Comparison of ENCODE assay signal across 7 mouse cellular contexts in genomic region chr7:130935793-130936471, GRCm38 (mm10). TPM values are rescaled to one million over a fixed set of nuclear protein-coding genes. Genes with fewer than 3 reads are reported as not detected.
DNase-seq lines count a peak whose midpoint lies in the region; ATAC-seq and TF ChIP-seq lines count a peak whose summit lies in the region.

Htra1 (plus strand) TSS chr7:130936111.

- ATAC-seq in embryonic facial prominence, embryonic 15.5 days (ENCODE audit: insufficient number of reproducible peaks, low FRiP score, low TSS enrichment, low read depth), result peak; percentile 85
- peak; percentile 74 for ATAC-seq in kidney, embryonic 14.5 days (ENCODE audit: low FRiP score, low TSS enrichment)
- peak; percentile 69 for ATAC-seq in limb, embryonic 14.5 days (ENCODE audit: low FRiP score, low read depth)
- no peak for ATAC-seq in midbrain, embryonic 14.5 days (ENCODE audit: low FRiP score, low TSS enrichment)
- ATAC-seq in stomach, embryonic 16.5 days (ENCODE audit: insufficient read depth, low FRiP score), result peak; percentile 79; the same call in 1 of the 2 replicates

- TF ChIP-seq CTCF in bone marrow, adult 2 months (IDR thresholded peaks at IDR 0.05; ENCODE audit: control insufficient read depth, insufficient read depth, low read length), result no peak

- peaks cover 53% of the 10 kb centered on the region for H3K27me3 ChIP-seq in embryonic facial prominence, embryonic 15.5 days
- H3K27me3 ChIP-seq in heart, embryonic 10.5 days (ENCODE audit: insufficient read depth, poor library complexity, severe bottlenecking), result peaks cover 85% of the 10 kb centered on the region
- H3K27me3 ChIP-seq in kidney, embryonic 14.5 days (ENCODE audit: control insufficient read depth, insufficient read depth, low read length), result peaks cover 60% of the 10 kb centered on the region
- peaks cover 55% of the 10 kb centered on the region for H3K27me3 ChIP-seq in limb, embryonic 14.5 days (ENCODE audit: control insufficient read depth, insufficient read depth, low read length)
- peaks cover 59% of the 10 kb centered on the region for H3K27me3 ChIP-seq in midbrain, embryonic 14.5 days (ENCODE audit: control insufficient read depth, insufficient read depth, low read length)
- H3K27me3 ChIP-seq in stomach, embryonic 16.5 days (ENCODE audit: control insufficient read depth, insufficient read depth, low read length), result peaks cover 57% of the 10 kb centered on the region

- TF ChIP-seq POLR2A in bone marrow, adult 2 months (IDR thresholded peaks at IDR 0.05; ENCODE audit: borderline replicate concordance, control insufficient read depth, low read depth, low read length), result no peak
- TF ChIP-seq POLR2A in limb, embryonic 14.5 days (IDR thresholded peaks at IDR 0.05; ENCODE audit: borderline replicate concordance, extremely low read depth, insufficient read depth, insufficient read length), result no peak

- no peaks in the 10 kb centered on the region for H3K36me3 ChIP-seq in embryonic facial prominence, embryonic 15.5 days
- H3K36me3 ChIP-seq in heart, embryonic 10.5 days, result no peaks in the 10 kb centered on the region
- no peaks in the 10 kb centered on the region for H3K36me3 ChIP-seq in kidney, embryonic 14.5 days (ENCODE audit: control insufficient read depth, insufficient read depth, low read length)
- H3K36me3 ChIP-seq in limb, embryonic 14.5 days (ENCODE audit: control insufficient read depth, insufficient read depth, low read length), result no peaks in the 10 kb centered on the region
- no peaks in the 10 kb centered on the region for H3K36me3 ChIP-seq in midbrain, embryonic 14.5 days (ENCODE audit: control insufficient read depth, insufficient read depth, low read length)
- H3K36me3 ChIP-seq in stomach, embryonic 16.5 days (ENCODE audit: control insufficient read depth, insufficient read depth, low read length), result no peaks in the 10 kb centered on the region

- peak; percentile 76 for DNase-seq in heart, embryonic 10.5 days (ENCODE audit: low spot score)
- peak; percentile 52 for DNase-seq in limb, embryonic 14.5 days (ENCODE audit: low spot score)
- peak; percentile 56 for DNase-seq in midbrain, embryonic 14.5 days

- H3K9ac ChIP-seq in embryonic facial prominence, embryonic 15.5 days, result peak within 1 kb of the TSS; percentile 47
- H3K9ac ChIP-seq in kidney, embryonic 14.5 days (ENCODE audit: low read depth, low read length), result peak within 1 kb of the TSS; percentile 53
- peak within 1 kb of the TSS; percentile 57 for H3K9ac ChIP-seq in limb, embryonic 14.5 days (ENCODE audit: low read depth, low read length, severe bottlenecking)
- H3K9ac ChIP-seq in midbrain, embryonic 14.5 days (replicated peaks; ENCODE audit: low read length), result peak within 1 kb of the TSS; percentile 29
- H3K9ac ChIP-seq in stomach, embryonic 16.5 days (ENCODE audit: low read length), result peak within 1 kb of the TSS; percentile 65

- no peak within 1 kb of the TSS; the same call in 1 of the 2 replicates for H3K27ac ChIP-seq in bone marrow, adult 2 months (ENCODE audit: control insufficient read depth, insufficient read depth, low read depth, low read length, poor library complexity)
- no peak within 1 kb of the TSS for H3K27ac ChIP-seq in embryonic facial prominence, embryonic 15.5 days (replicated peaks)
- peak within 1 kb of the TSS; percentile 74 for H3K27ac ChIP-seq in heart, embryonic 10.5 days
- H3K27ac ChIP-seq in kidney, embryonic 14.5 days (ENCODE audit: low read depth, low read length), result no peak within 1 kb of the TSS
- H3K27ac ChIP-seq in limb, embryonic 14.5 days (replicated peaks; ENCODE audit: low read depth, low read length), result no peak within 1 kb of the TSS
- H3K27ac ChIP-seq in midbrain, embryonic 14.5 days (replicated peaks; ENCODE audit: low read depth, low read length), result no peak within 1 kb of the TSS
- no peak within 1 kb of the TSS for H3K27ac ChIP-seq in stomach, embryonic 16.5 days (ENCODE audit: low read length)

- no peaks in the 10 kb centered on the region for H3K9me3 ChIP-seq in embryonic facial prominence, embryonic 15.5 days (replicated peaks)
- H3K9me3 ChIP-seq in heart, embryonic 10.5 days, result no peaks in the 10 kb centered on the region
- no peaks in the 10 kb centered on the region for H3K9me3 ChIP-seq in kidney, embryonic 14.5 days (ENCODE audit: control insufficient read depth, low read length)
- H3K9me3 ChIP-seq in limb, embryonic 14.5 days (ENCODE audit: control insufficient read depth, low read length), result no peaks in the 10 kb centered on the region
- H3K9me3 ChIP-seq in midbrain, embryonic 14.5 days (ENCODE audit: control insufficient read depth, low read length), result no peaks in the 10 kb centered on the region
- H3K9me3 ChIP-seq in stomach, embryonic 16.5 days (replicated peaks; ENCODE audit: control insufficient read depth, low read length), result no peaks in the 10 kb centered on the region

- H3K4me1 ChIP-seq in bone marrow, adult 2 months (ENCODE audit: control insufficient read depth, insufficient read depth, low read length), result peaks cover 1% of the 10 kb centered on the region; the same call in 1 of the 2 replicates
- H3K4me1 ChIP-seq in embryonic facial prominence, embryonic 15.5 days, result peaks cover 27% of the 10 kb centered on the region
- peaks cover 30% of the 10 kb centered on the region for H3K4me1 ChIP-seq in heart, embryonic 10.5 days
- H3K4me1 ChIP-seq in kidney, embryonic 14.5 days (ENCODE audit: control insufficient read depth, insufficient read depth, low read length), result peaks cover 11% of the 10 kb centered on the region
- peaks cover 7% of the 10 kb centered on the region; the same call in 1 of the 2 replicates for H3K4me1 ChIP-seq in limb, embryonic 14.5 days (ENCODE audit: control insufficient read depth, insufficient read depth, low read length)
- peaks cover 11% of the 10 kb centered on the region; the same call in 1 of the 2 replicates for H3K4me1 ChIP-seq in midbrain, embryonic 14.5 days (ENCODE audit: control insufficient read depth, insufficient read depth, low read length)
- H3K4me1 ChIP-seq in stomach, embryonic 16.5 days (ENCODE audit: control insufficient read depth, insufficient read depth, low read length), result peaks cover 19% of the 10 kb centered on the region

- 2% methylated on average over 70 of the region's 70 CpGs for WGBS in bone marrow, adult 2 months
- WGBS in embryonic facial prominence, embryonic 15.5 days, result under 1% methylated on average over 70 of the region's 70 CpGs
- under 1% methylated on average over 70 of the region's 70 CpGs for WGBS in heart, embryonic 10.5 days
- WGBS in kidney, embryonic 14.5 days, result under 1% methylated on average over 69 of the region's 70 CpGs
- WGBS in limb, embryonic 14.5 days, result 1% methylated on average over 43 of the region's 70 CpGs
- WGBS in midbrain, embryonic 14.5 days, result under 1% methylated on average over 70 of the region's 70 CpGs
- under 1% methylated on average over 70 of the region's 70 CpGs for WGBS in stomach, embryonic 16.5 days

- H3K4me3 ChIP-seq in bone marrow, adult 2 months (replicated peaks; ENCODE audit: control insufficient read depth, low read depth, low read length), result no peak within 1 kb of the TSS
- peak within 1 kb of the TSS; percentile 57 for H3K4me3 ChIP-seq in embryonic facial prominence, embryonic 15.5 days (replicated peaks)
- H3K4me3 ChIP-seq in heart, embryonic 10.5 days, result peak within 1 kb of the TSS; percentile 71
- H3K4me3 ChIP-seq in kidney, embryonic 14.5 days (ENCODE audit: low read length), result peak within 1 kb of the TSS; percentile 51
- H3K4me3 ChIP-seq in limb, embryonic 14.5 days (replicated peaks; ENCODE audit: low read length), result peak within 1 kb of the TSS; percentile 62
- H3K4me3 ChIP-seq in midbrain, embryonic 14.5 days (replicated peaks; ENCODE audit: low read depth, low read length), result peak within 1 kb of the TSS; percentile 40
- H3K4me3 ChIP-seq in stomach, embryonic 16.5 days (replicated peaks; ENCODE audit: low read length), result peak within 1 kb of the TSS; percentile 64

- peak within 1 kb of the TSS; percentile 92 for H3K4me2 ChIP-seq in embryonic facial prominence, embryonic 15.5 days (replicated peaks)
- H3K4me2 ChIP-seq in kidney, embryonic 14.5 days (replicated peaks; ENCODE audit: low read depth, low read length), result peak within 1 kb of the TSS; percentile 79
- peak within 1 kb of the TSS; percentile 91 for H3K4me2 ChIP-seq in limb, embryonic 14.5 days (replicated peaks; ENCODE audit: low read depth, low read length, severe bottlenecking)
- H3K4me2 ChIP-seq in midbrain, embryonic 14.5 days (ENCODE audit: low read length), result peak within 1 kb of the TSS; percentile 60
- peak within 1 kb of the TSS; percentile 77 for H3K4me2 ChIP-seq in stomach, embryonic 16.5 days (ENCODE audit: low read depth, low read length)

RNA-seq across cellular contexts. Expression of gene Htra1, which starts in this region (rescaled TPM):
- polyA plus RNA-seq in bone marrow, adult 2 months (2011; ENCODE audit: insufficient read depth, insufficient read length, low replicate concordance, missing spikeins), result 1.6 and 11.5 TPM in 2 replicates
- 116 and 122 TPM in 2 replicates for polyA plus RNA-seq in embryonic facial prominence, embryonic 15.5 days (2015; fragmentation: Nextera tagmentation; extraction: Ambion mirVana)
- polyA plus RNA-seq in heart, embryonic 10.5 days (2016; fragmentation: Nextera tagmentation; extraction: Ambion mirVana), result 7.7 and 20.0 TPM in 2 replicates
- polyA plus RNA-seq in kidney, embryonic 14.5 days (2014; fragmentation: Nextera tagmentation; extraction: Ambion mirVana), result 2.0 and 3.0 TPM in 2 replicates
- polyA plus RNA-seq in limb, embryonic 14.5 days (2012; rRNA removed), result 102 and 124 TPM in 2 replicates
- 224 and 233 TPM in 2 replicates for polyA plus RNA-seq in limb, embryonic 14.5 days (2014; fragmentation: Nextera tagmentation; extraction: Ambion mirVana)
- polyA plus RNA-seq in midbrain, embryonic 14.5 days (2014; fragmentation: Nextera tagmentation; extraction: Ambion mirVana), result 6.9 and 12.7 TPM in 2 replicates
- 30.3 and 32.2 TPM in 2 replicates for polyA plus RNA-seq in stomach, embryonic 16.5 days (2015; fragmentation: Nextera tagmentation; extraction: Ambion mirVana)
